Mouse (Mus musculus) urinary bladder, postnatal 14 days (tissue): ENCODE measurements around the gene Ak5.

Source experiments
- DNase-seq: peaks from one replicate; pipeline ENCODE4 v3.0.0; 2021; ENCODE audit warnings: low spot score

The Ak5 gene

GRCm38 (mm10) chr3:152432677-152433076 is 235.5 kb downstream of the Ak5 start:
- no peak for DNase-seq

GRCm38 (mm10) chr3:152428925-152429324 is 239.2 kb downstream of the Ak5 start:
- no peak for DNase-seq
